Mouse (Mus musculus): ENCODE results near the gene Adamts8. TPM values are rescaled to one million over a fixed set of nuclear protein-coding genes. Genes with fewer than 3 reads are reported as not detected.

Gene Adamts8
- total and polyA plus RNA-seq, 2 experiments from 2014 or later: 1.7 to 3.3 TPM

DNA sequence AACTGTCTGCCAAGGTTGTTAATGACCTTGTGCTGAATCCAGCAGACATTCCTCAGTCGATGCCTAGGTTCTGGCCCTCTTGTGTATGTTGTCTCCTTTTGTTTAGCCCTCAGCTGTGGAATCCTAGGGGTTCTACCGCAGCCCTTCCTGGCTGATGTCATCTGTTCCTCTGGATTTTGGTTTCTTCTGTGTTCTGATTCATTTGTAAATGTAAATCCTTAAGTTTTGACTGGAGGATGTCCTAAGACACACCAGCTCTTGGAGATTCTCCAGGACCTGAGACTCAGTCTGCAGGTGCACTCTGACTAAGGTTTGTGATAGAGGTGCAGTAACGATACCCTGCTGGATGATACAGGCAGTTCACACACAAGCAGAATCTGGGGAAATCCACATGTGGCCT, 27.6 kb downstream of the Adamts8 start:
- WGBS: 46% methylated on average over 3 of the region's 3 CpGs
- Histone ChIP-seq H3K9me3 (ENCODE audit: low read length) (no peaks in the 10 kb centered on the region), H3K4me3 (ENCODE audit: low read length) (no peak overlapping the region), H3K4me1 (ENCODE audit: insufficient read depth, low read length) (no peaks in the 10 kb centered on the region), H3K27ac (no peak overlapping the region), H3K4me2 (ENCODE audit: low read depth, low read length) (no peak overlapping the region), H3K9ac (replicated peaks; ENCODE audit: low read length) (no peak overlapping the region), H3K36me3 (ENCODE audit: insufficient read depth, low read length) (no peaks in the 10 kb centered on the region), H3K27me3 (ENCODE audit: insufficient read depth, low read length) (no peaks in the 10 kb centered on the region)
- DNase-seq (ENCODE audit: low spot score): no peak
- ATAC-seq: no peak
- TF ChIP-seq CTCF (IDR thresholded peaks at IDR 0.05; ENCODE audit: low read depth): no peak

DNA sequence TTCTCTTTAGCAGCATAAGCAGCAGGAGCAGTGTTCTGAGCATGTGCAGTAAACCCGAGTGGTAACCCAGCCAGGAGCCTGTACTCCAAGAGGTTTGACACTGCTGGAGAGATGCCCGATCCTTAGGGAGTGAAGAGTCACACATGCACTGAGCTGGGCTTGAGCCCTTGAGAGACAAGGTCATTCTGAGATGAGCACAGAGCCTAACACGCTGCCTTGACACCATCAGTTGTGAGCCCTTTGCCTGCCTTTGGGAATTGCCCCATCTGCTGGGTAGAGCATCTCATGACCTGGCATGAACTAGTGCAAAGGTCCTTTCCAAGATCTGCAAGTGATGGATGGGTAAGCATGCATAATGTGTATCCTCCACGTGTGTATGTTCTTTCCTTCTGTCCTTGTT, 29.6 kb downstream of the Adamts8 start:
- no peak overlapping the region for H3K27ac ChIP-seq
- no peak for ATAC-seq
- H3K4me1 ChIP-seq (ENCODE audit: insufficient read depth, low read length): no peaks in the 10 kb centered on the region
- WGBS: 44% methylated on average over 4 of the region's 4 CpGs
- H3K9ac ChIP-seq (replicated peaks; ENCODE audit: low read length): no peak overlapping the region
- H3K27me3 ChIP-seq (ENCODE audit: insufficient read depth, low read length): no peaks in the 10 kb centered on the region
- no peaks in the 10 kb centered on the region for H3K36me3 ChIP-seq (ENCODE audit: insufficient read depth, low read length)
- H3K4me3 ChIP-seq (ENCODE audit: low read length): no peak overlapping the region
- TF ChIP-seq CTCF (IDR thresholded peaks at IDR 0.05; ENCODE audit: low read depth): peak; percentile 41
- no peaks in the 10 kb centered on the region for H3K9me3 ChIP-seq (ENCODE audit: low read length)
- DNase-seq (ENCODE audit: low spot score): no peak
- no peak overlapping the region for H3K4me2 ChIP-seq (ENCODE audit: low read depth, low read length)

DNA sequence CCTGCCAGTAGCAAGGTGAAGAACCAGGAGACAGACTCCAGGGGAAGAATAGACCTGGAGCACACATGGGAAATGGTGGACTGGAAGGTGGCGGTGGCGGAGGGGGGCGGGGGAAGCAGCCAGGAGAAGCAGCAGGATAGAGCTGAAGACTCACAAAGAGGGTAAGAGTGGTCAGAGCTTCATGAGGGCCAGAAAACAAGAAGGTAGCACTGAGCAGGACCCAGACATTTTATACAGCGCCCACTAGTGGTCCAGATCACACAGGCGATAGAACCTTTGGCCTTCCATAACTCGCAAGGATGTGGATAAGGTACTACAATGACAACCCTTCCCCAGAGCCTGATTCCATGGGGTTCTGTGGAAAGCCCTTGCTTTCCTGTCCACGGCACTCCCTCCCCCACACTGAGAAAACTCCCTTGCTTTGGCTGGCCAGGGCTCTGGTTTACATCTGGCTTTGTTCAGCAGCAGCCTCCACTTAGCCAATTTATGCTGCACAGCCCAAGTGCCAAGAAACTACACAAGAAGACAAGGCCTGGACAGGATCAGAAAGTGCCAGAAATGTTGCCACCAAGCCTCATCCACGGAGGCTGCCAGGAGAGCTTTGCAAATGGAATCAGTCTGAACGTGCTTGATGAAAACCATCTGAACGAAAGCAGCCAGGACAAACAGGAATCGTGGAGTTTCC, 34.1 kb downstream of the Adamts8 start:
- Histone ChIP-seq H3K36me3 (ENCODE audit: insufficient read depth, low read length) (no peaks in the 10 kb centered on the region), H3K27me3 (ENCODE audit: insufficient read depth, low read length) (no peaks in the 10 kb centered on the region), H3K27ac (no peak overlapping the region), H3K9me3 (ENCODE audit: low read length) (no peaks in the 10 kb centered on the region), H3K9ac (replicated peaks; ENCODE audit: low read length) (no peak overlapping the region), H3K4me1 (ENCODE audit: insufficient read depth, low read length) (no peaks in the 10 kb centered on the region), H3K4me3 (ENCODE audit: low read length) (no peak overlapping the region), H3K4me2 (ENCODE audit: low read depth, low read length) (no peak overlapping the region)
- 70% methylated on average over 11 of the region's 11 CpGs for WGBS
- DNase-seq (ENCODE audit: low spot score) (no peak), ATAC-seq (no peak)
- TF ChIP-seq CTCF (IDR thresholded peaks at IDR 0.05; ENCODE audit: low read depth): peak; percentile 12; the same call in 1 of the 2 replicates

DNA sequence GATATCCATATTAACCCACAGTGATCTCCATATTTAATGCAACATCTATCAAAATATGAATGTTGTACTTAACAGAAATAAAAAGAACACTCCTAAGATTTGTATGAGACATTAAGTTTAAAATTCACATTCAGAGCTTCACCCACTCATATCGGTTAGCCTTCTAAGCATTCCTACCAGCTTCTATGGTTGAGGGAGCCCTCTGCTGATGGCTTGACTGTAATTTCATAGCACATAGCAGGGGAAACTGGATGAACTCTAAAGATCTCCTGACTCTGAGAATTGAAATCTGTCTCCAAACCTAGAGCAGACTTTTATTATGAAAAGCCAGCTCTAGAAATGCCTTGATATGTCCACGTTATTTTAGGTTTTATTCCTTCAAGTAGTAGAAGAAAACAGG, 38.1 kb downstream of the Adamts8 start:
- H3K9me3 ChIP-seq (ENCODE audit: low read length): no peaks in the 10 kb centered on the region
- H3K9ac ChIP-seq (replicated peaks; ENCODE audit: low read length): no peak overlapping the region
- H3K4me1 ChIP-seq (ENCODE audit: insufficient read depth, low read length): no peaks in the 10 kb centered on the region
- no peak overlapping the region for H3K4me3 ChIP-seq (ENCODE audit: low read length)
- H3K27me3 ChIP-seq (ENCODE audit: insufficient read depth, low read length): no peaks in the 10 kb centered on the region
- H3K27ac ChIP-seq: no peak overlapping the region
- DNase-seq (ENCODE audit: low spot score) (no peak), ATAC-seq (no peak)
- 68% methylated on average over 2 of the region's 2 CpGs for WGBS
- no peak overlapping the region for H3K4me2 ChIP-seq (ENCODE audit: low read depth, low read length)
- no peak for TF ChIP-seq CTCF (IDR thresholded peaks at IDR 0.05; ENCODE audit: low read depth)
- H3K36me3 ChIP-seq (ENCODE audit: insufficient read depth, low read length): no peaks in the 10 kb centered on the region

DNA sequence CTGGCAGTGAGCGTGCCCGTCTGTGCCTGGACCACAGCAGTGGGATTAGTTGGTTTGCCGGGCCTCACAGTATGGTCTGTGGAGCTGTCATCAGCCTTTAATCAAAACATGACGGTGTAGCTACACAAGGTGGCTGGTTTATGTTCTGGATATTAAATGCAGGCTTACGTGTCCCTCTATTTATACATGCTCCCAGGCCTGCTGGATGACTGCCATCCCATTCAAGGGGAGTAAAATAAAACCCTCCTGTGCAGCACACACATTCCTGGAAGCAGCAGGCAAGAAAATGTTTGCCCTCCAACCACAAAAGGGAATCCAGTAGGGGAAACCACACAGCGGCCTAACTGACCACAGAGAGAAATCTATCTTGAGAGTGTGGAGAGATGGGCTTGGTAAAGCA, 43.4 kb downstream of the Adamts8 start:
- 62% methylated on average over 6 of the region's 6 CpGs for WGBS
- H3K36me3 ChIP-seq (ENCODE audit: insufficient read depth, low read length): no peaks in the 10 kb centered on the region

DNA sequence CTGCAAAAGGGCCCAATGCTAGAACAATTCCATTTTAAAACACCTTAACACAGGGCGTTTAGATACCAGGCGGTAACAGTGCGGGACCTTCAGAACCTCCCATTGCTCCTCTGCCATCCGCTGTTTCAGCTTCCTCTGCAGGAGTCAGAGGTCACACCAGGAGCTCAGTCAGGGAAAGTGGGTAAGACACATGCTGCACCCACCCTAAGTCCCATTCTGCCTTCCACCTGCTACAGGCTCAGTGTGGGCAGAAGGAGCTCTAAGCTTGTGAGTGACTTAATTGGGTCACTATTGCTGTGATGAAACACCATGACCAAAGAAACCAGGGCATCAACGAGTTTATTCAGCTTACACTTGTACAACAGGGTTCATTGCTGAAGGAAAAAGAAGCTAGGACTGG, 50.7 kb downstream of the Adamts8 start:
- ATAC-seq: no peak
- H3K9ac ChIP-seq (replicated peaks; ENCODE audit: low read length): no peak overlapping the region
- WGBS: 83% methylated on average over 5 of the region's 5 CpGs

More for the DNA sequence above, 43.4 kb downstream of the Adamts8 start:
- ATAC-seq: no peak
- Histone ChIP-seq H3K9ac (replicated peaks; ENCODE audit: low read length) (no peak overlapping the region), H3K4me2 (ENCODE audit: low read depth, low read length) (no peak overlapping the region), H3K4me1 (ENCODE audit: insufficient read depth, low read length) (no peaks in the 10 kb centered on the region), H3K27me3 (ENCODE audit: insufficient read depth, low read length) (no peaks in the 10 kb centered on the region), H3K27ac (no peak overlapping the region), H3K4me3 (ENCODE audit: low read length) (no peak overlapping the region), H3K9me3 (ENCODE audit: low read length) (no peaks in the 10 kb centered on the region)
- no peak for DNase-seq (ENCODE audit: low spot score)
- no peak for TF ChIP-seq CTCF (IDR thresholded peaks at IDR 0.05; ENCODE audit: low read depth)

More for the DNA sequence above, 50.7 kb downstream of the Adamts8 start:
- Histone ChIP-seq H3K4me3 (ENCODE audit: low read length) (no peak overlapping the region), H3K4me2 (ENCODE audit: low read depth, low read length) (no peak overlapping the region), H3K4me1 (ENCODE audit: insufficient read depth, low read length) (no peaks in the 10 kb centered on the region), H3K27ac (no peak overlapping the region), H3K27me3 (ENCODE audit: insufficient read depth, low read length) (no peaks in the 10 kb centered on the region), H3K36me3 (ENCODE audit: insufficient read depth, low read length) (no peaks in the 10 kb centered on the region), H3K9me3 (ENCODE audit: low read length) (no peaks in the 10 kb centered on the region)
- no peak for DNase-seq (ENCODE audit: low spot score)
- no peak for TF ChIP-seq CTCF (IDR thresholded peaks at IDR 0.05; ENCODE audit: low read depth)

Data from hindbrain, postnatal 0 days (tissue).